In genomic region chr2:53191523-53192220, GRCm38 (mm10) we compare ENCODE assay signal across 8 mouse cellular contexts. TPM values are rescaled to one million over a fixed set of nuclear protein-coding genes. Genes with fewer than 3 reads are reported as not detected.
DNase-seq lines count a peak whose midpoint lies in the region; ATAC-seq lines count a peak whose summit lies in the region.

TSS of gene Arl6ip6 (plus strand) at chr2:53191726.

- H3K9ac ChIP-seq in heart, embryonic 14.5 days (ENCODE audit: low read length) = peak within 1 kb of the TSS; percentile 90
- peak within 1 kb of the TSS; percentile 91 for H3K9ac ChIP-seq in liver, embryonic 13.5 days
- H3K9ac ChIP-seq in stomach, embryonic 16.5 days (ENCODE audit: low read length) = peak within 1 kb of the TSS; percentile 89

- ATAC-seq in CD4-positive, CD25-positive, alpha-beta regulatory T cell, adult 4 months = peak; percentile 80
- peak; percentile 92 for ATAC-seq in heart, embryonic 14.5 days (ENCODE audit: insufficient number of reproducible peaks, insufficient read depth, low FRiP score, low read depth)
- ATAC-seq in liver, embryonic 13.5 days (ENCODE audit: low read depth) = peak; percentile 79
- ATAC-seq in stomach, embryonic 16.5 days (ENCODE audit: insufficient read depth, low FRiP score) = peak; percentile 90

- peaks cover 50% of the 10 kb centered on the region for H3K36me3 ChIP-seq in heart, embryonic 14.5 days (ENCODE audit: control insufficient read depth, insufficient read depth, low read length)
- H3K36me3 ChIP-seq in liver, embryonic 13.5 days = peaks cover 32% of the 10 kb centered on the region
- 0 out of 2 replicates have a peak, but pooled peaks cover 6% of the 10 kb centered on the region for H3K36me3 ChIP-seq in stomach, embryonic 16.5 days (ENCODE audit: control insufficient read depth, insufficient read depth, low read length)

- H3K27ac ChIP-seq in heart, embryonic 14.5 days (replicated peaks in 1 of 2; ENCODE audit: control insufficient read depth in 1 of 2, insufficient read depth in 1 of 2, low read depth in 2 of 2, low read length in 2 of 2) = peak within 1 kb of the TSS; percentile 97
- peak within 1 kb of the TSS; percentile 94 for H3K27ac ChIP-seq in liver, embryonic 13.5 days
- peak within 1 kb of the TSS; percentile 98 for H3K27ac ChIP-seq in stomach, embryonic 16.5 days (ENCODE audit: low read length)

- DNase-seq in c-Kit-negative CD71-positive TER-119-positive erythroid progenitor cells, embryonic 14.5 days (ENCODE audit: low read depth, low spot score) = peak; percentile 89
- DNase-seq in fibroblast of lung, adult 2 months (ENCODE audit: low read depth) = peak; percentile 66
- peak; percentile 98 for DNase-seq in kidney, postnatal 14 days
- DNase-seq in liver, embryonic 13.5 days = peak; percentile 95
- DNase-seq in neural tube, embryonic 10.5 days (ENCODE audit: extremely low spot score, low spot score) = peak; percentile 99

- peaks cover 4 to 12% of the 10 kb centered on the region in 2 experiments for H3K4me1 ChIP-seq in heart, embryonic 14.5 days (ENCODE audit: control insufficient read depth in 2 of 2, insufficient read depth in 2 of 2, low read length in 2 of 2)
- peaks cover 37% of the 10 kb centered on the region for H3K4me1 ChIP-seq in liver, embryonic 13.5 days (replicated peaks)
- peaks cover 6% of the 10 kb centered on the region for H3K4me1 ChIP-seq in stomach, embryonic 16.5 days (ENCODE audit: control insufficient read depth, insufficient read depth, low read length)

- peak within 1 kb of the TSS; percentile 92 for H3K4me2 ChIP-seq in heart, embryonic 14.5 days (ENCODE audit: low read length)
- H3K4me2 ChIP-seq in liver, embryonic 13.5 days = peak within 1 kb of the TSS; percentile 81
- peak within 1 kb of the TSS; percentile 75 for H3K4me2 ChIP-seq in stomach, embryonic 16.5 days (ENCODE audit: low read depth, low read length)

- WGBS in heart, embryonic 14.5 days = under 1% methylated on average over 77 of the region's 82 CpGs
- under 1% methylated on average over 80 of the region's 82 CpGs for WGBS in liver, embryonic 13.5 days (ENCODE audit: insufficient replicate concordance)
- under 1% methylated on average over 81 of the region's 82 CpGs for WGBS in stomach, embryonic 16.5 days

- peak within 1 kb of the TSS; percentile 84 to 94 for H3K4me3 ChIP-seq in heart, embryonic 14.5 days (ENCODE audit: control insufficient read depth in 1 of 2, insufficient read depth in 1 of 2, low read depth in 1 of 2, low read length in 2 of 2)
- H3K4me3 ChIP-seq in liver, embryonic 13.5 days (replicated peaks) = peak within 1 kb of the TSS; percentile 84
- H3K4me3 ChIP-seq in stomach, embryonic 16.5 days (replicated peaks; ENCODE audit: low read length) = peak within 1 kb of the TSS; percentile 93

- no peaks in the 10 kb centered on the region for H3K27me3 ChIP-seq in heart, embryonic 14.5 days (ENCODE audit: control insufficient read depth, insufficient read depth, low read length)
- no peaks in the 10 kb centered on the region for H3K27me3 ChIP-seq in liver, embryonic 13.5 days
- no peaks in the 10 kb centered on the region for H3K27me3 ChIP-seq in stomach, embryonic 16.5 days (ENCODE audit: control insufficient read depth, insufficient read depth, low read length)

- no peaks in the 10 kb centered on the region for H3K9me3 ChIP-seq in heart, embryonic 14.5 days (ENCODE audit: control insufficient read depth, low read length)
- no peaks in the 10 kb centered on the region for H3K9me3 ChIP-seq in liver, embryonic 13.5 days (replicated peaks)
- H3K9me3 ChIP-seq in stomach, embryonic 16.5 days (replicated peaks; ENCODE audit: control insufficient read depth, low read length) = no peaks in the 10 kb centered on the region

RNA-seq across cellular contexts. Expression of gene Arl6ip6, which starts in this region (rescaled TPM):
- 10 to 100 TPM; 12.2 to 22.8 TPM for polyA plus RNA-seq in CD4-positive, CD25-positive, alpha-beta regulatory T cell, adult 4 months (2017; shearing (Covaris generic))
- 32.3 and 32.4 TPM in 2 replicates for polyA plus RNA-seq in heart, embryonic 14.5 days (2014; fragmentation: Nextera tagmentation; extraction: Ambion mirVana)
- 32.6 and 40.1 TPM in 2 replicates for polyA plus RNA-seq in liver, embryonic 13.5 days (2015; fragmentation: Nextera tagmentation; extraction: Ambion mirVana)
- 38.3 and 41.6 TPM in 2 replicates for polyA plus RNA-seq in stomach, embryonic 16.5 days (2015; fragmentation: Nextera tagmentation; extraction: Ambion mirVana)

Comparison
In these comparisons a context has a peak if more than half of its experiments do, and no peak if none do; other contexts are left out.
1. Peak in every context shown above with its lines: DNase-seq, ATAC-seq, H3K4me3 ChIP-seq and H3K27ac ChIP-seq.